Mouse (Mus musculus) hindbrain, embryonic 11.5 days (tissue): ENCODE measurements around the gene Slain1. TPM values are rescaled to one million over a fixed set of nuclear protein-coding genes. Genes with fewer than 3 reads are reported as not detected.

ENCODE experiments used
- ATAC-seq: fragments of 200-750 bp; cut with Nextera tagmentation; 2 replicates; pipeline ENCODE4 v1.8.0; 2017; ENCODE audit warnings: mild to moderate bottlenecking, moderate TSS enrichment, moderate library complexity; ENCODE audit not compliant: low FRiP score
- DNase-seq: peaks from one replicate; pipeline ENCODE4 v3.0.0-alpha.2; 2015; ENCODE audit warnings: low spot score
- H3K27ac ChIP-seq: fragments of 300-500 bp; sonication (generic); 2 replicates; pipeline ENCODE4 v1.5.1; 2014; ENCODE audit warnings: mild to moderate bottlenecking, low read depth, low read length
- H3K27me3 ChIP-seq: fragments of 300-500 bp; sonication (generic); 2 replicates; pipeline ENCODE4 v1.6.1; 2014; ENCODE audit warnings: mild to moderate bottlenecking, low read length, moderate library complexity, mixed read lengths; ENCODE audit not compliant: control insufficient read depth, insufficient read depth
- H3K36me3 ChIP-seq: fragments of 300-500 bp; sonication (generic); 2 replicates; pipeline ENCODE4 v1.6.1; 2014; ENCODE audit warnings: mild to moderate bottlenecking, low read length, moderate library complexity, mixed read lengths; ENCODE audit not compliant: control insufficient read depth, insufficient read depth
- H3K4me1 ChIP-seq: fragments of 300-500 bp; sonication (generic); replicated peaks from 2 replicates; pipeline ENCODE4 v1.6.1; 2014; ENCODE audit warnings: low read length, mixed read lengths; ENCODE audit not compliant: control insufficient read depth, insufficient read depth
- H3K4me2 ChIP-seq: fragments of 300-500 bp; sonication (generic); replicated peaks from 2 replicates; pipeline ENCODE4 v1.6.1; 2014; ENCODE audit warnings: mild to moderate bottlenecking, low read depth, low read length
- H3K4me3 ChIP-seq: fragments of 300-500 bp; sonication (generic); 2 replicates; pipeline ENCODE4 v1.5.1; 2014; ENCODE audit warnings: low read depth, low read length
- H3K9ac ChIP-seq: fragments of 300-500 bp; sonication (generic); 2 replicates; pipeline ENCODE4 v1.6.1; 2014; ENCODE audit warnings: low read depth, low read length
- H3K9me3 ChIP-seq: fragments of 300-500 bp; sonication (generic); 2 replicates; pipeline ENCODE4 v1.6.1; 2016; ENCODE audit warnings: low read length; ENCODE audit not compliant: control insufficient read depth
- WGBS: fragments of 180-500 bp; shearing (Covaris S2); extraction: QIAGEN DNeasy Blood & Tissue Kit; methylation state at CpG from one replicate; pipeline ENCODE4 v1.1.7; 2014; 5-methylcytosine and 5-hydroxymethylcytosine counted together
- polyA plus RNA-seq: library from polyadenylated mRNA; unstranded; fragments of >200 nt; fragmentation: Nextera tagmentation; extraction: Ambion mirVana; gene quantifications from 2 replicates; pipeline ENCODE4 v1.2.1, GENCODE M21; 2014

Slain1 gene
- polyA plus RNA-seq, 1 experiment from 2014 or later = 13.3 TPM

DNA sequence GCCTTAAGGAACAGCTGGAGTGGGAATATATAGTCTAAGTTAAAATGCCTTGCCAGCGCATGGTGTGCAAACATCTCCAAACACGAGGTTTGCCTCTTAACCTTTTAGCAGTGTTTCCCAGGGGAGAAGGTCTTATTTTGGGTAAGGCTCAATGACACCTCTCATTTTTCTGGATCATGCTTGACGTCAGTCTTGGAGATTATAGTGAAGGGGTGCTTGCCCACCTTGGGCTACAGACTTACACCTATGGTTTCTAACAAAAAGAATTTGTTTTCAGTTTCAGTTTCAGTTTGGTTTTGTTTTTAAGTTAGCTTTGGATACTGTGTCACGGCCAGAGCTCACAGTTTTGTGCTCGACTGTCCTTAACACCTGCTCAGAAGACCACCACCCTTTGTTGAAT is 3.8 kb downstream of the Slain1 start:
- DNase-seq = no peak

DNA sequence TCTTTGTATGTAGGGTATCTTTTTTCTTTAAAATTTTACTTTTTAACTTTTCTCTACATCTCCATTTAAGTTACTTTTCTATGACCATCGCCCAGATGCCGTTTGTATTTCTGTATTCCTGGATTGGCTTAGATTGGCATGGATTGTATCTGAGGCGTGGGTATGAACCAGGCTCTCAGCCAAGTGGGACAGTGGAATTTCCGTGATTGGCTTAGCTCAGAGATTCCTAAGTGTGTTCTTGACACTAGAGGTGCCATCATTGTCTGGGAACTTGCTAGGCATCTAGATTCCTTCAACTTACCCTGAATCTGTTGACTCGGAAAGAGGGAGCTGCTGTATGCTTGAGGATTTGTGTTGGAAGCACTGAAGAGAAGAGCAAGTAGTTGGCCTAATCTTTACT is 5.4 kb downstream of the Slain1 start:
- Histone ChIP-seq H3K4me3 (no peak overlapping the region), H3K27me3 (no peaks in the 10 kb centered on the region), H3K4me2 (no peak overlapping the region), H3K27ac (no peak overlapping the region), H3K4me1 (peaks cover 3% of the 10 kb centered on the region; the same call in 1 of the 2 replicates), H3K9me3 (no peaks in the 10 kb centered on the region), H3K36me3 (no peaks in the 10 kb centered on the region), H3K9ac (no peak overlapping the region)
- 77% methylated on average over 5 of the region's 5 CpGs for WGBS
- DNase-seq (no peak), ATAC-seq (no peak)

More for the DNA sequence above, 3.8 kb downstream of the Slain1 start:
- Histone ChIP-seq H3K4me1 (peaks cover 3% of the 10 kb centered on the region; the same call in 1 of the 2 replicates), H3K9me3 (no peaks in the 10 kb centered on the region), H3K4me2 (no peak overlapping the region), H3K9ac (no peak overlapping the region), H3K27me3 (no peaks in the 10 kb centered on the region), H3K27ac (no peak overlapping the region), H3K36me3 (no peaks in the 10 kb centered on the region), H3K4me3 (no peak overlapping the region)
- WGBS = 68% methylated on average over 5 of the region's 5 CpGs
- no peak for ATAC-seq

DNA sequence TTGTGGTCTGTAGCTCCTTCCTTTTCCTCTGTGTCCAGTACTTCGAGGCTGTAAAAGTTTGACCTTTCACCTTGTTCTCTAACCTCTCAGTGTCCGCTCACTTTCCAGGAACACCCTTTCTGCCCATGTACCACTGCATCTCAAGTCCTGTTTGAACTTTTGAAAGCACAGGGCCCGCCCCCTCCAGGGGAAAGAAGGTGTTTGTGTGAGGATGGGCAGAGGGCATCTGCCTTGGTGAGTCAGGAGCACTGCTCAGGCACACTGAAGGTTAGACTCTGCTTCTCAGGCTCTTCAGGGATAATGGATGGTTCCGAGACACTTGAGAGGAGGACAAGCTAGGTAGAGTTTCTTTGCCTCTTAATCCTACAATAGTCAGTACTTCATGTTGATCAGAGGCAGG is 7.8 kb downstream of the Slain1 start:
- Histone ChIP-seq H3K4me2 (no peak overlapping the region), H3K36me3 (no peaks in the 10 kb centered on the region), H3K4me1 (no peaks in the 10 kb centered on the region), H3K27me3 (no peaks in the 10 kb centered on the region), H3K4me3 (no peak overlapping the region), H3K27ac (no peak overlapping the region), H3K9me3 (no peaks in the 10 kb centered on the region), H3K9ac (no peak overlapping the region)
- DNase-seq (no peak), ATAC-seq (no peak)
- 85% methylated on average over 4 of the region's 4 CpGs for WGBS

DNA sequence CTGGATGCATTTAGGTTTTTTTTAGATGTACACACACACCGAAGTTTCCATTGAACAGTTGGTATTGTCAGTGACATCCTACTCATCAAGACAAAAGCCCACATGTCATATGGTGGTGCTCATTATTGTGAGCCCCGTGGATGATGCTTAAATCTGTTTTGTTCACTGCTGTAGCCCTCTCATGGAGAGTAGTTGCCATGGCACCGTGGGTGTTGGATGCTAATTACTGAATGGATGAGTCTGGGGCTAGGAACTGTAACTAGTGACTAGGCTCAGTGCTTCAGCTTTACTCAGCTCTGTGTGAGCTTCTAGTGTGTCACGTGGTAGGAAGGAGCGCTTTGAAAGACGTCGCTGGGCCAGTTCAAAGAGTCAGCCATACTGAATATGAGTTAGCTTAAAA is 13.0 kb downstream of the Slain1 start:
- Histone ChIP-seq H3K4me1 (no peaks in the 10 kb centered on the region), H3K4me2 (no peak overlapping the region), H3K9ac (no peak overlapping the region), H3K4me3 (no peak overlapping the region), H3K27me3 (no peaks in the 10 kb centered on the region), H3K27ac (no peak overlapping the region), H3K9me3 (no peaks in the 10 kb centered on the region), H3K36me3 (no peaks in the 10 kb centered on the region)
- ATAC-seq = peak; percentile 73
- WGBS = 66% methylated on average over 7 of the region's 7 CpGs
- no peak for DNase-seq

DNA sequence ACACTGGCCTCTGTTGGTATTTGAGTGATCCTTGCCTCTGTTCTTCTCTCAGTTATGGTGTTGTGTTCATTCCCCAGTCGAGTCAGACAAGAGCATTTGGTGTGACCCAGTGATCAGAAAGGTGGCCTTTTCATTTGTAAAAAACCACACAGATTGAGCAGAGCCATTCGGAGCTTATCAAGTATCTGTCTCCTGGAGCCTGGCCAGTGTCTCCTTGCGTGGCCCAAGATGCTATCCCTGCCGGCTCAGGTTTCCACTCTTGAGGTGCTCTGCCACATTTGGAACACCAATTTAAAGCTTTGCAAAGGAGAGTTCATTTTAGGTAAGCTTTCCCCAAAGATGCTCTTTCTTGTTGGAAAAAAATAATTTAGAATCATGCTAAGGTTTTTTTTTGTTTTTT is 14.4 kb downstream of the Slain1 start:
- Histone ChIP-seq H3K27ac (no peak overlapping the region), H3K4me3 (no peak overlapping the region), H3K36me3 (no peaks in the 10 kb centered on the region), H3K9me3 (no peaks in the 10 kb centered on the region), H3K4me1 (no peaks in the 10 kb centered on the region), H3K9ac (no peak overlapping the region), H3K27me3 (no peaks in the 10 kb centered on the region), H3K4me2 (no peak overlapping the region)
- no peak for DNase-seq
- ATAC-seq = no peak
- 81% methylated on average over 4 of the region's 4 CpGs for WGBS

DNA sequence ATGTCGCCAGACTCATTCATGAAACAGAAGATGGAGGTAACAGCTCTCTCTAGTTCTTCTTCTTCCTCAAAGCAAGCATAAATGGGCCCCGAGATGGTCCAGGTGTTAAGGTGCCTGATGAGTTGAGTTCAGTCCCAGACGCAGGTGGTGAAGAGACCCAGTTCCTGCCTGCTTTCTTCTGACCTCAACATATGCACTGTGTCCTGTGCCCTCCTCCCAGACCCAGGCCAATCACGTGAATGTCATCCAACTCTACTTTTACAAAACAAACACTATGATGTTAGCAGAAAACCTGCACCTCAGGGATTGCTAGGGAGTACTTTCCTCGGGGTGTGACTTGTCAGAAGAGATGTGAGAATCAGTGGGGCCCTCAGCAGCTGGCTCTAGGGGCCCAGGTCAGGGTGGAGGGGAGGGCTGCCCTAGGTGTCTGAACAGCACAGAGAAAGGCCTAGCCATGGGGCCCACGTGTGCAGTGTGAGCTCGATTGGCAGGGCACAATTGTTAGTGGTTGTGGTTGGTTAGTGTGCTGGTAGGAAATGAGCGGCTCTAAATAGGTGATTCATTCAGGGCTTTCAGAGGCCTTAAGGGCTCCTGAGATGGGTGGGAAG is 16.4 kb downstream of the Slain1 start:
- DNase-seq = no peak
- H3K4me2 ChIP-seq = no peak overlapping the region
- H3K27ac ChIP-seq = no peak overlapping the region
- no peaks in the 10 kb centered on the region for H3K27me3 ChIP-seq
- H3K4me3 ChIP-seq = no peak overlapping the region
- H3K9me3 ChIP-seq = no peaks in the 10 kb centered on the region
- no peak overlapping the region for H3K9ac ChIP-seq
- H3K36me3 ChIP-seq = no peaks in the 10 kb centered on the region
- no peak for ATAC-seq
- H3K4me1 ChIP-seq = no peaks in the 10 kb centered on the region
- WGBS = 79% methylated on average over 8 of the region's 8 CpGs

DNA sequence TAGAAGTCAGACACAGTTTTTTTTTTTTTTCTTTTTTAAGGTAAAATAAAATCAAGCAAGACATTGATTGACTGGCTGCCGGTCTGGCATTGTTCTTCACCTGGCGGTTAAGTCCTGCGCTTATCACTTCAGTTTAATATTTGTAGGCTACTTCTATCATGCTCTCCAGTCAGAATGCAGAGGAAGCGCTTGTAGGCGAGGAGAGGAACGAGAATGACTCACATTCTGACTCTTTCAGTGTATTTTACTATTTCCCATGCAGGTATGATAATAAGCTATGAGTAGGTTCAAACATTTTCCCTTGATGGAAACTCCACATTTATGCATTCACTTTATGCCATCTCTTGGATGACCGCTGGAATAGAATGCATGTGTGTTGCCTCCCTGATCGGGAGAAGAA is 17.0 kb downstream of the Slain1 start:
- Histone ChIP-seq H3K4me3 (no peak overlapping the region), H3K4me1 (no peaks in the 10 kb centered on the region), H3K4me2 (no peak overlapping the region), H3K27ac (no peak overlapping the region), H3K9ac (no peak overlapping the region), H3K9me3 (no peaks in the 10 kb centered on the region), H3K36me3 (no peaks in the 10 kb centered on the region), H3K27me3 (no peaks in the 10 kb centered on the region)
- ATAC-seq (no peak), DNase-seq (no peak)
- 94% methylated on average over 8 of the region's 8 CpGs for WGBS

DNA sequence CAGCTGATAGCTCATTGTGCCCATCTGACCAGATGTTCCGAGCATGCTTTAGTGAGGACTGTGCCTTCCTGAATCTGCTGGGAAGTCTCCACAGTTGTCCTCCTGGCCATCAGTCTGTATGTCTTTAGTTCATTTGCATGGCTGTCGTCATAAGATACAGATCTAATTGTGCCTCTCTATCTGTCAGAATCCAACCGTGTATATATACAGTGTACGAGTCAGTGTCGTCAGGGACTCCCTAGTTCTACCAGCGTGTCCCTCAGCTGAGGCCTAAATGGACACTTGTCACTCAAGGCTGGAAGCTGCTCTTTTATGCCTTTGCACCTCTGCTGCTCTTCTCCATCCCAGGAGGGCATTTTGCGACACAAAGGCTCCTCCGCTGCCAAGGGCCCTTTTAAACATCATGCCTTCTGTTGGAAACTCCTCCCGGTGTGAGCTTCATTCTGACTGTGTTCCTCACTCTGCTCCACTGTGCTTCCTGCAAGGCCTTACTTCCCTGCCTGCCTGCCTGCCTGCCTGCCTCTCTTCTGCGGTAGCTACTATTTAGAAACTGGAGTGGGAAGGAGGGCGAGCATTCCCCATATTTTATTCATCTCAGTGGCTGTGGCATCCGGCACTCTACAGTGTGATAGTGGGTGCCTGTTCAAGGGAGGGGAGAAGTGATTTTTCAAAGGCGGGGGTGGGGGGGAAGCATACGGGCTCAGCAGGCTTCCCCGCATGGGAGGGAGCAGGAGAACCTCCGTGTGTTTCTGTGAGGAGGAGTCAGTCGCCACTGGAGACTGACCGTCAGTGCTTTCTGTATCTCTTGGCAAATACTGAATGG is 29.6 kb downstream of the Slain1 start:
- WGBS = 23% methylated on average over 18 of the region's 18 CpGs
- Histone ChIP-seq H3K4me3 (no peak overlapping the region), H3K27me3 (no peaks in the 10 kb centered on the region), H3K27ac (0 out of 2 replicates have a peak overlapping the region, but pooled peaks have one; percentile 47), H3K4me1 (peaks cover 11% of the 10 kb centered on the region; the same call in 1 of the 2 replicates), H3K9me3 (no peaks in the 10 kb centered on the region), H3K4me2 (peak overlapping the region; percentile 19), H3K36me3 (no peaks in the 10 kb centered on the region), H3K9ac (no peak overlapping the region)
- peak; percentile 45 for ATAC-seq
- peak; percentile 47 for DNase-seq
